Mouse (Mus musculus) mouse trophoblast stem cell (cell line): ENCODE results near the gene Cdk2ap2.

ENCODE experiments used
- in situ Hi-C, 2 experiments: fragments of 300-500 bp; cut with MseI, MboI; formaldehyde crosslinking; loops; 2 replicates in 1 of 2; 3 replicates in 1 of 2; pipeline ENCODE4 v1.15.1; 2025

The Cdk2ap2 gene

GRCm38 (mm10) chr19:4093772-4094171, 3.2 kb upstream of the Cdk2ap2 start:
- in situ Hi-C loops, result no loop called here

- in situ Hi-C loops, result no loop called here
These were observed 2.6 kb upstream of the Cdk2ap2 start for GRCm38 (mm10) chr19:4094348-4094747.

- in situ Hi-C loops, result no loop called here
These were observed 2.1 kb upstream of the Cdk2ap2 start for GRCm38 (mm10) chr19:4094774-4095303.

- in situ Hi-C loops, result no loop called here
These were observed 1.2 kb upstream of the Cdk2ap2 start for GRCm38 (mm10) chr19:4095802-4096201.

GRCm38 (mm10) chr19:4097441-4097825, 451 bp downstream of the Cdk2ap2 start:
- in situ Hi-C loops, result no loop called here

- in situ Hi-C loops, result no loop called here
These were observed 1.4 kb downstream of the Cdk2ap2 start for GRCm38 (mm10) chr19:4098426-4098825.

- in situ Hi-C loops, result no loop called here
These were observed 2.1 kb downstream of the Cdk2ap2 start for GRCm38 (mm10) chr19:4099056-4099455.

- in situ Hi-C loops, result no loop called here
These were observed 3.1 kb downstream of the Cdk2ap2 start, which contains the start of gene Pitpnm1 for GRCm38 (mm10) chr19:4099837-4100717. TSS of gene Pitpnm1 (plus strand) at chr19:4099998.

GRCm38 (mm10) chr19:4100718-4101261, 3.8 kb downstream of the Cdk2ap2 start:
- in situ Hi-C loops, result no loop called here

- in situ Hi-C loops, result no loop called here
These were observed 4.5 kb downstream of the Cdk2ap2 start for GRCm38 (mm10) chr19:4101466-4101865.

- in situ Hi-C loops, result no loop called here
These were observed 5.1 kb downstream of the Cdk2ap2 start for GRCm38 (mm10) chr19:4102049-4102448.

- in situ Hi-C loops, result no loop called here
These were observed 5.6 kb downstream of the Cdk2ap2 start for GRCm38 (mm10) chr19:4102626-4103025.

- in situ Hi-C loops, result no loop called here
These were observed 6.3 kb downstream of the Cdk2ap2 start for GRCm38 (mm10) chr19:4103294-4103693.

- in situ Hi-C loops, result no loop called here
These were observed 6.8 kb downstream of the Cdk2ap2 start for GRCm38 (mm10) chr19:4103792-4104191.

GRCm38 (mm10) chr19:4104675-4105194, 7.8 kb downstream of the Cdk2ap2 start:
- in situ Hi-C loops, result no loop called here

GRCm38 (mm10) chr19:4106654-4107053, 9.7 kb downstream of the Cdk2ap2 start:
- in situ Hi-C loops, result no loop called here

GRCm38 (mm10) chr19:4108535-4108934, 11.6 kb downstream of the Cdk2ap2 start:
- in situ Hi-C loops, result no loop called here

GRCm38 (mm10) chr19:4112063-4112960, 15.3 kb downstream of the Cdk2ap2 start:
- in situ Hi-C loops, result no loop called here

- in situ Hi-C loops, result no loop called here
These were observed 16.3 kb downstream of the Cdk2ap2 start for GRCm38 (mm10) chr19:4113186-4113805.

GRCm38 (mm10) chr19:4113806-4114230, 16.8 kb downstream of the Cdk2ap2 start:
- in situ Hi-C loops, result no loop called here

GRCm38 (mm10) chr19:4114551-4114950, 17.6 kb downstream of the Cdk2ap2 start:
- in situ Hi-C loops, result no loop called here
